Mouse (Mus musculus) urinary bladder, postnatal 36 days (tissue): ENCODE results near the gene Fdxr.

Experiments
- DNase-seq, 2 experiments: peaks; one replicate each; pipeline ENCODE4 v3.0.0; 2022; ENCODE audit warnings: low spot score in 2 of 2, mixed read lengths in 1 of 2

Fdxr gene

DNA sequence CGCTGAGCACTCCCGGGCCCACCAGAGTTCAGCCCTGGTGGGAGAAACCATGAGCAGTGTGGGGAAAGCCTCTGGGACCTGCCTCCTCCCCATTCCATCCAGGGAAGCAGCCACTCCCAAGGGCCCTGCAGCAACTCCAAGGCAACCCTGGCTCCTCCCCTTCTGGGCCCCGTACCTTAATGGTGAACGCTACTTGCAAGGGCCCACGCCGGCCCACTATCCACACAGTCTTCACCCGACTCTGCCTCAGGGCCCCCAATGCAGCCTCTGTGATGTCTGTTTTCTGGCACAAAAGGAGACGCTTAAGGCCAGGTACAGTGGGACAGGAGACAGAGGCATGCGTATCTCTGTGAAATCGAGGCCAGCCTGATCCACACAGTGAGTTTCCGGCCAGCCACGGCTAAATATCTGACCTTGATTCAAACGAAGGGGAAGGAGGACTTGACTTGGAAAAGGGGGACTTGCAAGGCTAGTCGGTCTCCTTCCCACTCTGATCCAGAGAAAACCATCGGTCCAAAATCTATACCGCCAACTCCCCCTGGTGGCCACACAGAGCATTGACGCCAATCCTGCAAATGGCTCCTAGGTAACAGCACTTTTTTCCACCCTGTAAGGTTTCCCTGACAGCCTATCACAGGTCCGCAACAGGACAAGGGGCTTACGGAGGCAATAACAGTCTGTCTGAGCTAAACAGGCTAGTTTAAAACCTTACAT, 6.5 kb downstream of the Fdxr start:
- DNase-seq: peak; percentile 76 to 80

DNA sequence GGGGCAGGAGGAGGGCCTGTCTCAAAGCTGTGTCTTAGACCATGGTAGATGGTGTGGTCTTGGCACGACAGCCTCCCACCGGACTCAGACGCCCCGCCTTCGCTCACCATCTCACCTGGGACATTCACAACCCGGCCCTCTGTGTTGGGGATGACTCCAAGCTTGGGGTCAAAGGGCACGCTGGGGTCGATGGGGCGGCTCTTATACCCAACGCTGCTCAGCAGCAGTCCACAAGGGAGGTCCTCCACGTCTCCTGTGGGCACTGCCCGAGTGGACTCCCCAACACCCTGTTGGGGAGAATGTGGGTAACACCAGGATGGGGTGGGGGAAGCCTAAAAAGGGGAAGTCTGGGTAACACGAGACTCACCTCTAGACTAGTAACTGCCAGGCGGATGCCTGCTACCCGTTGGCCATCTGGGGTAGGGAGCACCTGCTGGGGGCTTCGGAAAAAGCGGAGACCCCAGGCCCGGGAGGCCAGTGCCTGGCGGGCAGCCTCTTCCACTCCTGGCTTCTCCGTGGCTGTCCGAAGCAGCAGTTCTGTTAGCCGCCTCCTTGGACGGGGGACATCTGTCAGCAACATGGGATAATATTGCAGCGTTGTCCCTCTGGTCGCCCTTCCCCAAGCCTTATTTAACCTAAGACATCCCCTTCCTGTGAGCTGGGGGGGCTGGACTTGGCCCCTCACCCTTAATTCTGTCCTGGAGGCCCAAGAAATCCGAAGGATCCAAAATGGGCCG, 7.4 kb downstream of the Fdxr start:
- DNase-seq: no peak

DNA sequence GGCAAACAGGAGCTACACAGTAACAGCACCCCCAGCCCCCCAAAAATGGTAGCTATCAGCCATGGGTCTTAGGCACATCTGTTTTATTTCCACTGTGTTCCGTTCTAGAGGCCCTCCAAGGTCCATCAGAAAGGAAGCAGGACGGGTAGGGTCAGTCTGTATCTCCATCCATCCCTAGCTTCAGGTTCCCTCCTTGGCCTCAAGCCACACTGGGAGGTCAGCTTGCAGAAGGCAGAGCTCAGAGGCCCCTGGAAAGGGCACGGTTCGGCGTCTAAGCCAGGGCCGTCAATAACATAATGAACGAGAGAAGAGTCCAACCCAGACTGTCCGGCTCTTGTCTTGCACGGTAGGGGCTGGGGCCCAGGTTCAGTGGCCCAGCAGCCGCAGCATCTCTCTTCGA, 8.9 kb downstream of the Fdxr start:
- DNase-seq: no peak

DNA sequence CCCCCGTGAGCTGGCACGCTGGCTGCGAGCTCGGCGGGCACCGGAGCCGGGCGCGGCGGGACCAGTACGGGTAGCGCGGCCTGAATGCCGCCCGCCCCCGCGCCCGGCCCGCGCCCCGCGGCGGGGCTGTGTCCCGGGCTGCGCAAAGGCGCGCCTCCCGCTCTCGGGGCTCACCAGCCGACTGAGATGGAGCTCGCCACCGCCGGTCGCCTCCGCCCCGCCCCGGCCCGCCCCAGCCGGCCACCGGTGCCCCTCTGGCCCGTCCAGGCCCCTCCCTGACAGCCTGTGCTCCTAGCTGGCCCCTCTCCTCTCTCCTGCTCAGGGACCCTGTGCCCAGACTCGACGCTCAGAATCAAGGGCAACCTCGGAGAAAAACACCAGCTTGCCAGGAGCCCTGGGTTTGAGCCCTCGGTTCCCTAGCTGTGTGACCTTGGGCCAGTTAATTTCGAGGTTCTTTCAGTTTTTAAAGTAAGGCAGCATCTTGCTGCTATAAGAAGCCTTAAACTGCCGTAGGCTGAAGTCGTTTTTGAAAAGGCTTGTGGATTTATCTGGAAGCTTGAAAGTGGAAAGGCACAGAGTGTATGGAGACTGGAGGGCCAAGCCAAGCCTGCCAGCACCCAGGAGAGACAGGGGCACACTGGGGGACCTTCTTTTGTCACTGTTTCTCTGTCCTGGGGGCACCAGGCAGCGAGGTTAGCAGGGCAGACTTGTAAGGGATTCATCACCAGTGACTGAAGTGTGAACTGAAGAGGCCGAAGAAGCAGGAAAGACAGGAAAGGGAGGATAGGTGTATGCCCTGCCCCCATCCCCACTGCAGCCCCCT, 9.6 kb downstream of the Fdxr start, which contains the start of gene Grin2c:
Gene Grin2c, minus strand, starts transcription at position 183 of the 823 bp plus-strand sequence.
- no peak for DNase-seq

DNA sequence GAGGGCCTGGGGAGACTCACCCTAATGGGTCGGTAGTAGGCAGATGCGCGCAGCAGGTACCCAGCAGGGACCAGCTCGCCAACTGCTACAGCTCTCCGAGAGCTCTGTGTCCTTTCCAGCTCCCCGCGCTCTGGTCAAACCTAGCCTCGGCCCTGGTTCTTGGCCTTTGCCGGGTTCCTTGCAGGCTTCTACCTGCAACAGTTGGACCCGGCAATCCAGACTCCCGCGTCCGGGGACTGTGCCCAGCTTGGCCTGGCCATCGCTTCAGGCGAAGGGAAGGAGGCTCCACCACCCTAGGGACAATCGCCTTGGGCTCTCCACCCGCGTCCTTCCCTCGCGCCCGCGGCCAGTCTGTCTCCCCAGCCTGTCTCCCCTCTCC, 10.5 kb downstream of the Fdxr start:
- no peak for DNase-seq

DNA sequence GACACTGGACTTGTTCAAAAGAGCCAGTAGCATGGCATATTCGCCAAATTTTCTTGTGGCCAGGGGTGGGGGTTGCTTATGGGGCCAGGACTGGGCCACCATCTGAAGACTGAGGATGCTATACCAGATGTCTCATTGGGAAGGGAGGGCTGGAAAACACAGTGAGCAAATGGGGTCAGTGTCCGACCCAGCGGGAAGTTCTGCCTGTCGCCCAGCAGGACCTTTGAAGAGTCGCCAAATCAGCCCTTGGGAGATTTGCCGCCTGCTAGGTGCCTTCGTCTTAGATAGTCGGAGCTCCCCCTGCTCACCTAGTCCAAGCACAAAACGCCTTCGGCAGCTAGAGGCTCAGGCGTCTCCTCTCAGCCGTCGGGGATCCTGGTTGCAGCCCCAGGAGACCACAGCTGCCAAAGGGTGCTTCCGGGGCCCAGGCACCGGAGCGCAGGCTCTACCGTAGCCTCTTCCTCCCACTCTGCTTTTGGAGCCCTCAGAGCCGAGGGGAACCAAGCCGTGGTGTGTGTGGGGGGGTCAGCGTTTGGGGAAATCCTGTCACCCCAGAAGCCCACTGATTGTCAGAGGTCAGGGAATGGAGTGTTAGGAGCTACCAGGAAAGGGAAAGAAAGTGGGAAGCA, 11.0 kb downstream of the Fdxr start:
- DNase-seq: no peak

DNA sequence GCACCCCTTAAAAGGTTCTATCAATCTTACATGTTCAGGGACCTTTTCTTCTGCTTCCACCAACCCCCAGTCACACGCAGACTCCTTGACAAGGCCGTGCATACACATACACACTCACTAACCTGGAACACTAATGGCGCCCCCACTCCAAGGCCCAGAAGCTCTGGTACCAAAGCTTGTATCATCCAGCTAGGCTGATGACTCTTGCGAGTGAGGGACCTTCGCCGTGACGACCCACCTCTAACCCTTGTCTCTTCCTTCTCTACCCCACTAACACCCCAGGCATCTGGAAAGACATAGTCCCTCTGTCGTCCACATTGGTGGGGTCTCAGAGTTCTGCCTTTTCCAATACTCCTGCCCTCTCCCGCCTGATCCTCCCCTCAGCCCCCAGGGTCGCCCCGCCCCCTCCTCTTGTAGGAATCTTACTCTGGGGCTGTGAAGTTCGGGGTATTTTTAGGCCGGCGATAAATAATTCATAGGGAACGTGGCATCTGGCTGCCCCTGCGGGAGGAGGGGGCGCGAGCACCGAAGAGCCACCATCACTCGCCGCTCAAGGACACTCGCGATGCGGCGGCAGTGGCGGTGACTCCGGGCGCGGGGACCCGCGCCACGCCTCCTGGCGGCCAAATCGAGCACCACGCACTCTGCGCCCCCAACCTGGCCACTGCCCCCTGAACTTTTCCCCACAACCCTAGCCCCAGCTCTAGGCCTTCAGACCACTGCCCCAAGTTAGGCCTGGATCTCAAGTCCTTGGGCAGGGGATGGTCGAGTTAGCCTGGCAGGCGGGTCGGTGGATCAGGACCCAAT, 11.8 kb downstream of the Fdxr start:
- no peak for DNase-seq

DNA sequence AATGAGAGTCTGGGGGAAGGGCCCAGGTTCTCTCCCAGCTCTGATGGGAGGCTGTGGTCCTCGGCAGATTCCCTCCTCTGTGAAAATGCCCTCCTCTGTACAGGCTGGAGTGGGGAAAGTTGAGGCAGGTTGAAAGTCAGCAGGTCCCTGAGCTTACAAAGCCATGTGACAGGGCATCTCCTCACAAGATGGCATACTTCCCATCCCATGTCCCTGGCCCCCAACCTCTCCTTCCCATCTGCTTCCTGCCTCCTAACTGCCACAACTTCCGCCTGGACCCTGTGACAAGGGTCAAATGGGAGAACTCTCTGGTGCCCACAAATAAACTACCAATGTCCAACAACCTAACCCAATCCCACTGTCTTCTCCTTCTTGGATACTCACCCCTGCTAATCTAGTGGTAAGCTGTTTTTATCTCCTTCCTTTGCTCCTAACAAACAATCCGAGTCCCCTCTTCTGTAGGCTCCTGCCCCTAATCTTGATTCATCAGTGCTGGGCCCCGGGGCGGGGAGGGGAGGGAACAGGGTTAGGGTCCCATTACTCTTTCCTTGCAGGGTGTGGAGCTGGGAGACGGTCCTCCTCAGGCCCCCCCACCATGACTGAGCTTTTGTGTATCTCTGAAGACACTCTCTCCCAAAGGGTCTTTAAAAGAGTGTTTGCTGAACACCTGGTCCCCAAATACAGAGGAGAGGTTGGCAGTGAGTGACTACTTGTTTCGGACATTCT, 12.6 kb downstream of the Fdxr start:
- DNase-seq: no peak

DNA sequence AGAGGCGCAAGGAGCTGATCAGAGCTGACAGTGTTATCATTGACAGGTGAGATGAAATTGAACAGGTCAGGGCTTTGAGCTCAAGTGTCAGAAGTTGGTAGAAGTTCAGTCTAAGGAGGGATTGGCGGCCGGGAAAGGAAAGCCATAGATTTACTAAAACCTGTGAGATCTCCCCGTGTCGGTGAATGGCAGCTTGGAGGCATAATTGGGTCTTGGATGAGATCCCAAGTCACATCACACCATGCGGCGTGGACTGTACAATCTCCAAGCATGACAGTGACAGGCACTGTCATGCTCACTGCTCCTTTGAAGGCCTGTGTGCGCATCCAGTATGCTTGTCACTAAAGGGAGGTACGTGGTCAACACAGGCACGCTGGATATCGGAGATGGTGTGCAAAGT, 13.9 kb downstream of the Fdxr start:
- no peak for DNase-seq

DNA sequence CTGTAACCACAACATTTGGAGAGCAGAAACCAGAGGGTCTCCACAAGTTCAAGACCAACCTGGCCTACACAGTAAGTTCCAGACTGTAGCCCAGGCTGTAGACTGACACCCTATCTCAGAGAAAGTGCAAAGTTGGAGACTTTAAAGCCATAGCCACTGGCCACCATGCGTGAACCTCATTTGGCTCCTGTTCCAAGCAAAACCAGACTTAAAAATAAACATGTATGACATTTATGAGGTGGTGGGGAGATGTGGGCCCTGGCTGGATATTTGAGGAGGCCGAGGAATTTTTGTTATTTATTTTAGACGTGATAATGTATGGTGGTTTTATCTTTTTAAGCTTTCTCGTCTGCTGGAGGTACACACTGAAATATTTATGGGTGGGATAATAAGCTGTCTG, 17.7 kb downstream of the Fdxr start:
- no peak for DNase-seq

DNA sequence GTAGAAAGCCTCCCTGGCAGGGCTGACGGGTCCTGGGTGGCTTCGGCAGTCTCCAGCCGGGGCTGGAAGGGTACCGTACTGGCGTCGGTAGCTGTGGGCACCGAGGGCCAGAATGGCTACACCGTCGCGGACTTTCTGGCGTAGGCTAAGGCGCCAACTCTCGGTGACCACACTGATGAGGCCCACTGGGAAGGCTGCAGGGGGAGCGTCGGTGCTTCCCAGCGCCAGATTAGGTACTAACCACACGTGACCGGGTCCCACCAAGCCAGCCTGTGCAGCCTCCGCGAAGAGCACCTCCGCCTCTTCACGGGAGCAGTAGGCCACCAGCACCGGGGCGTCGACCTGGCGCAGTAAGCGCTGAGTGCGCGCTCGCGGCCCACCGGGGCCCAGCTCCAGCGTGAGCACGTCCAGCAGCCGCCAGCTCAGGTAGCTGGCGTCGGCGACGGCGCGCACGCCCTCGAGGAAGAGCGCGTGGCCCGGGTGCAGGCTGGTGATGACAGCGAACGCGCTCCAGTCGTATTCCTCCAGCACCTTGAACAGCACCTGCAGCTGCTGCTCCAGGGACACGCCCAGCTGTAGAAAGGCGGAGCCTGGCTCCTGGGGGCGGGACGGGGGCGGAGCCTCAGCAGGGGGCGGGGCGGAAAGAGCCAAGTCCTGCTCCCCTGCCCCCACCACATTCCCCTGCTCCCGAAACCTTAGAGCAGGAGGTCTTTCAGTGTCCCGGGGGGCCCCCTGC, 18.9 kb downstream of the Fdxr start:
- DNase-seq: no peak

DNA sequence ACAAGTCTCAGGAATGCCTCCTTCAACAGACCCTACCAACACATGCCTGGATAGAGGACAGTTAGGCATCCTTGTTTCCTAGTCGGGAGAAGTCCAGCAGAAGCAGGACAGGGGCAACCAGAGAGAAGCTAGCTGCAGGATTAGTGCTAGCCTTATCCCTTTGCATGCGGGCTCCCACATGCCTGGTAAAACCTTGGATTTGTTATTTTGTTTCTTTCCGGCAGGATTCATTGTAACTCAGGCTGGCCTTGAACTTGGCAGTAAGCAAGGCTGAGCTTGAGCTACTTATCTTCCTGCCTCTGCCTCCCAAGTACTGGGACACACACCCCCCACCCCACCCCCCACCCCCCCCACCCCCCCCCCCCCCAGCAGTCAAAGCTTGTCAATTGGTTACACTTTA, 25.6 kb downstream of the Fdxr start:
- no peak for DNase-seq

DNA sequence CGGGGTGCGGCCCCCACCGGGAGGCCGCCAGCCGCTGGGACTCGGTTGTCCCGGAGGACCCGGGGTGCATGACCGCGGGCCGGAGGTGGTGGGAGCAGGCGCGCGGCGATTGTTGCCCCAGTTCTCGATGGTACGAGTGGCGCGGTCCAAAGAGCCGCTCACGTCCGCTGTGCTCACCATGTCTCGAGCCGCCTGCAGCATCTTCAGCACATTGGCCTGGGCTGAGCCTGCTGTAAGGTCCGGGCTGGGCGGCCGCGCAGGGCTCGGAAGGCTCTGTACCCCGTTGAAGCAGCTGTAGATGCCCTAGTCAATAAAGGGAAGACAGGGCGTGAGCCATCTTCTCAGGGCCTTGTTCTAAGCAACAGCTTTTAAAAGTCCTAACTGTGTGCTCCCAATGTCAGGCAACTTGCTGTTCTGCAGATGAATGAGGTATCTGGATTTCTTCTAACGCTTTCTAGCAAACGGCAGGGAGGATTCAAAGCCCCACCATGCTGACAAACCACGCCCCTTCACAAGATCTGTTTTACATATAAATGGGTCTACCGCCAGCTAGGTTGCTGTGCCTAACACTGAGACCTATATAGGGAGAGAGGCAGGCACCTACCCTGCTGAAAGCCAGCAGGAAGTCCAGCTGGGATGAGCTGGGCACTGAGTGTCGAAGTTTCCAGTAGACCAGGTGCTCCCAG, 26.3 kb downstream of the Fdxr start:
- no peak for DNase-seq

DNA sequence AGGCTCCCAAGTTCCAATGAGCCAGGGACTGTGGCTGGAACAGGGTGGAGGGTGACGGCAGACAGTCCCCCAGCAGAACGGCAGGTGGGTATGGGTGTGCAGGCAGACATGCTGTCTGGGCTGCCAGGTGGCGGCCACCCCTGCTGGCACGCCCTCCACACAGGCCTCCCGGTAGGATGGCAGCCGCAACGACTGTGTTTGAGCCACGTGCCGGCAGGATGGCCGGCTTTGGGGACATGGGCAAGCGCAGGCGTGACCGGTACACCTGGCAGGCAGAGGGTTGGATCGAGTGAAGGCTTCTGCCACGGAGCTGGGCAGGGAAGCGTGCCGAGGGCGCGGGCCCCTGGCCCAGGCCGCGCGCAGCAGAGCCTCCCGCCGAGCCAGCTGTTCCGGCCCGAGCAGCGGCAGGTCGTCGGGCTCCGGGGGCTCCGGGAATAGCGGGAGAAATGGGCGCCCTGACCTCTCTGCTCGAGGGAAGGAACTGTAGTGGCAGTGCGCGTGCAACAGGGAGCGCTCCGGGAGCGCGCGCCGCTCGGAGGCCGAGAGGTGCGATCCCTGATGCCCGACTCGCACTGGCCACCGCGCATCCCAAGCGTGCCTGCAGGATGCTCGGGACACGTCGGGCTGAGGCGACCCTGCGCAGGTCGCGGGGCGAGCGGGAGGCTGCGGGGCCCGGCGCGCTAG, 27.0 kb downstream of the Fdxr start:
- DNase-seq: no peak

DNA sequence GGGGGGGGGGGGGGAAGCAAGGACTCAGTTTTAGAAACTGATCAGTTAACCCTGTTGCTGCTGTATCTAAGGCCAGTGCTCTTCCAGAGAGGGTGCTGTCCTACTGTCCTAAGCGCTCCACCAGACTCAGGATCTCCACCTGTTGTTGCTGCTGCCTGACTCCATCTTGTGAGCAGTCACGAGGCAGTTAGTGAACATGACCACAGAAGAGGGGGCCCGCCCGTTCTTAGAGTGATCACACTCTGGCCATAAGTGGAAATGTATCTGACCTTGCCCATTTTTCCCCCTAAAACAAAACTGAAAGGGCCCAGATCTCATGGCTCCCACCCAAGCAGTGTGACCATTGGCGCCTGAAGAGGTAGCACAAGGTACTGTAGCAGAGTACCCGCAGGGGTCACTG, 28.9 kb downstream of the Fdxr start:
- DNase-seq: no peak

DNA sequence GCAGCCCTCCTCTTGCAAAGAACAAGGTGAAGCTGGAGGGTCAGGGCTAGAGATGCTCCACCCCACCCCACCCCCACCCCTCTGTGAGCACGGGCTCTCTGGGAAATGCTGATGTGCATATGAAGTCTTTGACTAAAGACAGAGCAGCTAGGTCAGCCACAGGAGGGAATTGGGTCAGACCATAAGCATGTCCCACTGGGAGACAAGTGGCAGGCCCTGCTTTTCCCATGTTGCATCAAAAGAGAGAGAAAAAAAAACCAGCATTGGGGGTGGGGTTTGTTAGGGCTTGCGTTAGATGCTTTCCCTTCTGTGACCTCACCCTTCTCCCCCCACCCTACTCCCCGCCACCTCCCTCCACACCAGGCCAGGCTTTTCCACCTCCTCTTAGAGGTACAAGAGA, 29.6 kb downstream of the Fdxr start:
- DNase-seq: no peak

DNA sequence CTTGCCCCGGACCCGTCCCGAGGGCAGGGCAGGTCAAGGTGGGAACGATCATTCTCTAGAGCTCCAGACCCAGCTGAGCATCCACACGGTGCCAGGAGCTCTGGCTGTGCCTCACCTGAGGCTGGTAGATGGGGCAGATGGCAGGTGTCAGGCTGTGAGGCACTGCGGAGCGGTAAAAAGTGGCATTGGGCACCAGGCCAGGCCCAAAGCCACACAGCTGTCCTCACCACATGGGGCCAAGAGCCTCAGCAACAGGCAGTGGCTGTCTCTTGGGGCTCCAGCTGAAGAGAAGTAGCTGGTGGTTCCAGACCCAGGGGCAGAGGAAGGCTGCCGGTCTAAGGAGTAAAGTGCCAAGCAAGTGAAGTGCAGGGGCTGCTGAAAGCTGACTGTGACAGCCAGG, 30.5 kb downstream of the Fdxr start:
- DNase-seq: no peak

DNA sequence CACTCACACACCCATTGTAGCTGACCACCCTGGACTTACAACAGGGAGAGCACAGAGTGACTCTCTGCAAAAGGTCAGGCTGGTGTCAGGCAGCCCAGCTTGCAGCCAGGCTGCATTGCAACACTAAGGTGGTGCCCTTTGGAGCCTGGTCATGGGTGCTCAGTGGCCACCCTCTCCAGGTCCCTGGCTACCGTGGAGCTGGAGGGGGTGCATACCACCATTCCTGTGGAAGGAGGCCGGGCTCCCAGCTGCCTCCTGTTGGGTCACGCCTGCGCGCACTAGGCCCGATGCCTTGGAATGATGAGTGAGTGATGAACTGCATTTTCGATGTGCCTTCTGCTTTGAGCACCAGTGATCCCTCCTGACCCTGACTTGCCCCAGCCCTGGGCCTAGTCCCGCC, 32.0 kb downstream of the Fdxr start:
- no peak for DNase-seq

DNA sequence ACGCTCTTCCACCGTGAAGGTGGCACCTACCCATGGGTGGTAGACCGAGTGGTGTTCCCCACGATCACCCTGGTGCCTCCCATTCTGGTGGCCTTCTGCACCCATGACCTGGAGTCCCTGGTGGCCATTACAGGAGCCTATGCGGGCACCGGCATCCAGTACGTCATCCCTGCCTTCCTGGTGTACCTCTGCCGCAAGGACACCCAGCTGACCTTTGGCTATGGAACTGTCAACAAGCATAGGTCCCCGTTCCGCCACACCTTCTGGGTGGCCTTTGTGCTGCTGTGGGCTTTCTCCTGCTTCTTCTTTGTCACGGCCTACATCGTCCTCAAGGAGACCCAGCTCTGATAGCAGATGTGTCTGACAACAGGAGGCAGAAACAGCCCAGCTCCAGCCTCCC, 33.1 kb downstream of the Fdxr start:
- DNase-seq: no peak
